Mouse (Mus musculus) liver, postnatal 0 days (tissue): ENCODE data around the gene Tapbp. TPM values are rescaled to one million over a fixed set of nuclear protein-coding genes. Genes with fewer than 3 reads are reported as not detected.

Experiments used
- ATAC-seq: fragments of 200-750 bp; cut with Nextera tagmentation; 2 replicates; pipeline ENCODE4 v1.8.0; 2017; ENCODE audit warnings: mild to moderate bottlenecking, moderate library complexity
- DNase-seq: peaks from one replicate; pipeline ENCODE4 v3.0.0-alpha.2; 2016
- H3K27ac ChIP-seq: fragments of 300-500 bp; sonication (generic); 2 replicates; pipeline ENCODE4 v1.5.1; 2014; ENCODE audit warnings: antibody characterized with exemption, moderate library complexity, mild to moderate bottlenecking, low read depth
- H3K27me3 ChIP-seq: fragments of 300-500 bp; sonication (generic); 2 replicates; pipeline ENCODE4 v1.6.1; 2014; ENCODE audit warnings: low read length, control low read depth, mixed read lengths; ENCODE audit not compliant: insufficient read depth
- H3K36me3 ChIP-seq: fragments of 300-500 bp; sonication (generic); replicated peaks from 2 replicates; pipeline ENCODE4 v1.6.1; 2014; ENCODE audit warnings: mild to moderate bottlenecking, control low read depth, low read length, moderate library complexity, mixed read lengths; ENCODE audit not compliant: insufficient read depth
- H3K4me1 ChIP-seq: fragments of 300-500 bp; sonication (generic); 2 replicates; pipeline ENCODE4 v1.6.1; 2014; ENCODE audit warnings: antibody characterized with exemption, mild to moderate bottlenecking, control low read depth; ENCODE audit not compliant: insufficient read depth
- H3K4me2 ChIP-seq: fragments of 300-500 bp; sonication (generic); 2 replicates; pipeline ENCODE4 v1.6.1; 2014; ENCODE audit warnings: low read depth, mild to moderate bottlenecking, low read length, moderate library complexity, mixed read lengths
- H3K4me3 ChIP-seq: fragments of 300-500 bp; sonication (generic); 2 replicates; pipeline ENCODE4 v1.5.1; 2014; ENCODE audit warnings: low read depth, low read length
- H3K9ac ChIP-seq: fragments of 300-500 bp; sonication (generic); replicated peaks from 2 replicates; pipeline ENCODE4 v1.6.1; 2014; ENCODE audit warnings: mild to moderate bottlenecking, moderate library complexity
- H3K9me3 ChIP-seq: fragments of 300-500 bp; sonication (generic); 2 replicates; pipeline ENCODE4 v1.6.1; 2016; ENCODE audit warnings: mild to moderate bottlenecking, control low read depth, low read length, mixed read lengths
- CTCF ChIP-seq: sonication (generic); IDR thresholded peaks from 2 replicates; pipeline ENCODE4 v1.5.1; 2016; ENCODE audit warnings: antibody characterized with exemption, low read depth
- EP300 ChIP-seq: IDR thresholded peaks from 2 replicates; pipeline ENCODE4 v1.6.1; 2016; ENCODE audit warnings: antibody characterized with exemption, low read depth, mild to moderate bottlenecking
- WGBS: fragments of 180-500 bp; shearing (Covaris S2); extraction: QIAGEN DNeasy Blood & Tissue Kit; methylation state at CpG from one replicate; pipeline ENCODE4 v1.1.7; 2014; ENCODE audit not compliant: insufficient replicate concordance; 5-methylcytosine and 5-hydroxymethylcytosine counted together
- polyA plus RNA-seq: library from polyadenylated mRNA; unstranded; fragments of >200 nt; fragmentation: Nextera tagmentation; extraction: Ambion mirVana; gene quantifications from 2 replicates; pipeline ENCODE4 v1.2.1, GENCODE M21; 2015

The Tapbp gene
- polyA plus RNA-seq, 1 experiment from 2014 or later = 47.0 TPM

DNA sequence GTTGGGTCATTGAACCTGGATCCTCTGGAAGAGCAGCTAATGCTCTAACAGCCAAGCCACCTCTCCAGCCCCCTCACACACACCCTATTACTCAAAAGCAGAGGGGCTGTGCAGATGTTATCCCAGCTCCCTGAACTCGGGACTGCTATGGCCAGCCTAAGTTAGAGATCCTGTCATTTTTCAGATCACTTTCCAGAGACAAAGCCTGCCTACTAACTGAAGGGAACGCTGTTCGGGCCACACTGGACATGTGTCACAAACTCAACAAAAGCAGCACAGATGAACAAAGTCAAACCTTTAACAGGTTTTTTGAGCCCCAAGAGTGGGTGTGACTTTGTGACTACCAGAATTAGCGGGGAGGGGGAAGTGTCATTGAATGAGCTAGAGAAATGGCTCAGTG lies 37.2 kb downstream of the Tapbp start:
- Histone ChIP-seq H3K27me3 (no peaks in the 10 kb centered on the region), H3K4me2 (peak overlapping the region; percentile 96), H3K36me3 (peaks cover 26% of the 10 kb centered on the region), H3K4me3 (peak overlapping the region; percentile 83; the same call in 1 of the 2 replicates), H3K9ac (peak overlapping the region; percentile 92), H3K27ac (peak overlapping the region; percentile 93), H3K4me1 (peaks cover 46% of the 10 kb centered on the region), H3K9me3 (no peaks in the 10 kb centered on the region)
- 68% methylated on average over 4 of the region's 4 CpGs for WGBS
- ATAC-seq (no peak), DNase-seq (no peak)
- TF ChIP-seq EP300 (no peak), CTCF (no peak)

DNA sequence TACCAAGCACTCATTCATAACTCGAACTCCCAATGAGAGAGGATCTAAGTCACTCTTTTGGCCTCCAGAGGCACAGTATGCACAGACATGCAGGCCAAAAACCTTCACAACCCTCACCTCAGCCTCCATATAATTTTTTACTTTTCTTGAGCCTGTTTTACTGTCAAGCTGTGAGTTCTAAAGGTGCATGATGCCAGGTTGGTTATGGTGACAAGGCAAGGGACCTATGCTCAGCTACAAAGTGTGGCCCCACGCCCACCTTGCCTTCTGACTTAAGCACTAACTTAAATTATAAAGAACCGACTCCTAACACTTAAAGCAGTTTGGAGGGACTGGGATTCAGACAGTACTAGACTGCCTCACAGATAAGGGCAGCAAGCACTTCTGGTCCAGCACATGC lies 37.6 kb downstream of the Tapbp start:
- Histone ChIP-seq H3K4me1 (peaks cover 42% of the 10 kb centered on the region), H3K36me3 (peaks cover 30% of the 10 kb centered on the region), H3K27me3 (no peaks in the 10 kb centered on the region), H3K4me3 (peak overlapping the region; percentile 83), H3K9ac (peak overlapping the region; percentile 92), H3K4me2 (peak overlapping the region; percentile 96), H3K9me3 (no peaks in the 10 kb centered on the region), H3K27ac (peak overlapping the region; percentile 93)
- no peak for DNase-seq
- no peak for TF ChIP-seq CTCF
- no peak for TF ChIP-seq EP300
- no peak for ATAC-seq
- WGBS = 62% methylated on average over 3 of the region's 3 CpGs

DNA sequence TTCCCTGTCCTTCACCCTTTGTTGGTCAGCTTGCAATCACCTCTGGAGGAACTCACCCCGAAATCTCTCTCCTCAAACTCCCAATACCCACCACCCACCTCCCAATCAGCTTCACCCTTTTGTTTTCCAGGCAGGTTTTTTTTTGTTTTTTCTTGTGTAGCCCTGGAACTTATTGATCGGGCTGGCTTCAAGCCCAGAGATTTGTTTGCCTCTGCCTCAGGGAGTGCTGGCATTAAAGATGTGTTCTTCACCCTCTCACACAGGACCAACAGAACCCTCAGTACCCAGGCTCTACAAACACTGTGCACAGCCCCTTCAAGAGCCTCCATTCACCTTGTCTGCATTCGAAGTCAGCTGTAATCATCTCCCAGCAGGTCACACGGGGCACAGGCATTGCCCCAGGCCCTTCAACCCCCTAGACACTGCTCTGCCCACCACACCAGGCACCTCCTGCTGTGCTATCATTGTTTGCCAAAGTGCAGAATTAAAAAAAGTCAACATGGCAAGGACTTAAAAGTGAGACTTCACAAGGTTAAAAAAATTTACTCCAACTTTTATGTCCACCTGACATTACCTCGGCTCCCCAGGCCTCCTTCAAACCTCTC lies 38.4 kb downstream of the Tapbp start:
- Histone ChIP-seq H3K4me3 (peak overlapping the region; percentile 83), H3K9me3 (no peaks in the 10 kb centered on the region), H3K36me3 (peaks cover 38% of the 10 kb centered on the region), H3K27ac (peak overlapping the region; percentile 93), H3K9ac (peak overlapping the region; percentile 92), H3K4me1 (peaks cover 42% of the 10 kb centered on the region), H3K27me3 (no peaks in the 10 kb centered on the region), H3K4me2 (peak overlapping the region; percentile 96)
- TF ChIP-seq EP300 = no peak
- no peak for TF ChIP-seq CTCF
- ATAC-seq (no peak), DNase-seq (peak; percentile 80)
- 24% methylated on average over 5 of the region's 5 CpGs for WGBS

DNA sequence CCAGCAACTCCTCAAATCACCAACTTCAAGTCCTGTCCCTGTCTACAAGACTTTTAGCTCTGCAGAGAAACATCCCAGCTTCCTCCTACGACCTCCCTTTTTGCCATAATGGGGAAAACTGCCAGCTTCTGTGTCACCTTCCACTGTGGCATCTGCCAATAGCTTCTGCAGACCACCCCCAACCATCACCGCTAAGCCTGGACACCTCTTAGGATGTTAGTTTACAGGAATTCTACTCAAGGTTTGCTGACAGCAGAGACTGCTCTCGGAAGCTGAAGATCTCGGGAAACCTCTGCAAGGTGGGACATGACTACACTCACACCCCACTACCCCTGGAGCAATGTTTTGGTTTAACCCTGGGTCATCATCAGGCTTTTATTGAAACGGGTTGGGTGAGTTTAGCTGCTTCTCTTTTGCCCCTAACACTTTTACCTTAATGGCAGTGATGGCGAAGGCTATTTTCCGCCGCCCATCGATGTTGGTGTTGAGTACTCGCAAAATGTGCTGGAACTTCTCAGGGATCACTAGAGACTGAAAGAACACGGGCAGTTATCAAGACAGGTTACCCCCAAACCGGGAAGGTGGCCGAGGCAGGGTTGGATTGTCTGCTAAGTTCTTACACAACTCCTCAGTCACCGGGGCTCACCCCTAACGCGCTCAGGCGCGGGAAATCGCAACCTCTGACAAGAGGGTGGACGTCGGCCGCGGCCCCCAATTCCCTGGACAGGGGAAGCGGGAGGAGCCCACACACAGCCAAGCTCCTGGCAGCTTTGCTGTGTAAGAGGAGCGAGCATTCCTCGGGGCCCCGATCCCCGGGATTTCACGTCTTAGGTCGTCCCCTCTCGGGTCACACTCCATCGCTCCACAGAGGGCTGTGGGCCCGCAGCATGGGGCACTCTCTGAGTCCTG lies 39.2 kb downstream of the Tapbp start:
- Histone ChIP-seq H3K4me3 (peak overlapping the region; percentile 83), H3K4me1 (peaks cover 42% of the 10 kb centered on the region), H3K4me2 (peak overlapping the region; percentile 96), H3K9me3 (no peaks in the 10 kb centered on the region), H3K36me3 (peaks cover 46% of the 10 kb centered on the region), H3K27me3 (no peaks in the 10 kb centered on the region), H3K27ac (peak overlapping the region; percentile 93), H3K9ac (peak overlapping the region; percentile 92)
- ATAC-seq (peak; percentile 8; the same call in 1 of the 2 replicates), DNase-seq (no peak)
- WGBS = 1% methylated on average over 33 of the region's 33 CpGs
- TF ChIP-seq CTCF (no peak), EP300 (no peak)

DNA sequence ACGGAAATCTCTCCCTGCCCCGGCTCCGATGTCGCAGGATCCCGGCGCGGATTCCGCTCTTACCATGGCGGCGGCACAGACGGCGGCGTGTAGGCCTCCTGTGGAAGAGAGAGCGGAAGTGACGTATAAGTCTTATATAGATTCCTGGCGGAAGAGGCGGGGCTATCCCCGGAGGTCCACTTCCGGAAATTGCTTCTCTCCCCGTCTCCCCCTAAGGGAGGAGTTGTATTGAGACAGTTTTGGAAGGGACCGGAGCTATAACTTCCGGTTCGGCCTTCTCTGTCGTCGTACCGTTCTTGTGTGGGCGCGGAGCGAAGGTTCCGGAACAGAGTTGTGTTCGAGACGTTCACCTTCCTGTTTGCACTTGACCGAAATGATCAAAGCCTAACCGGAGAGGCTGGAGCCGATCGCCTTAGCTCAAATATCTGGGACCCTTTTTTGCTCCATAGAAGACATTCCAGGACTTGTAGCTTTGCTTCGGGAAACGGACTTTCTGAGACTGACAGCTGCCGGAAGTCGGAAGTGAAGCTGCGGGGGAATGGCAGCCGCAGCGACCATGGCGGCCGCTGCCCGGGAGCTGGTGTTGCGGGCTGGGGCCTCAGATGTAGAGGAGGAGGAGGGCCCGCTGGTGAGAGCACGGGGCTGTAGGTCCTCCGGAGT lies 40.0 kb downstream of the Tapbp start, which contains the start of the genes Vps52 and Rps18:
Vps52 (plus strand) TSS at position 258 of the 660 bp plus-strand sequence.
Rps18 (minus strand) TSS at position 447 of the 660 bp plus-strand sequence.
- peaks cover 49% of the 10 kb centered on the region for H3K36me3 ChIP-seq
- H3K27ac ChIP-seq = peak within 1 kb of the TSS; percentile 93
- no peaks in the 10 kb centered on the region for H3K27me3 ChIP-seq
- DNase-seq = peak; percentile 96
- peak; percentile 88 for ATAC-seq
- WGBS = 0% methylated on average over 50 of the region's 50 CpGs
- H3K9me3 ChIP-seq = no peaks in the 10 kb centered on the region
- peak within 1 kb of the TSS; percentile 83 for H3K4me3 ChIP-seq
- H3K9ac ChIP-seq = peak within 1 kb of the TSS; percentile 92
- peaks cover 36% of the 10 kb centered on the region for H3K4me1 ChIP-seq
- TF ChIP-seq EP300 (peak; percentile 74), CTCF (peak; percentile 40)
- peak within 1 kb of the TSS; percentile 96 for H3K4me2 ChIP-seq
